Mouse (Mus musculus) midbrain, embryonic 15.5 days (tissue): ENCODE measurements around the gene Zfp595. TPM values are rescaled to one million over a fixed set of nuclear protein-coding genes. Genes with fewer than 3 reads are reported as not detected.

Experiments
- ATAC-seq: fragments of 200-750 bp; cut with Nextera tagmentation; replicated peaks from 2 replicates; pipeline ENCODE4 v1.8.0; 2017; ENCODE audit warnings: moderate TSS enrichment
- H3K27ac ChIP-seq: fragments of 300-500 bp; sonication (generic); 2 replicates; pipeline ENCODE4 v1.5.1; 2015; ENCODE audit warnings: mild to moderate bottlenecking, inconsistent platforms
- H3K27me3 ChIP-seq: fragments of 300-500 bp; sonication (generic); replicated peaks from 2 replicates; pipeline ENCODE4 v1.6.1; 2015; ENCODE audit warnings: inconsistent platforms
- H3K36me3 ChIP-seq: fragments of 300-500 bp; sonication (generic); replicated peaks from 2 replicates; pipeline ENCODE4 v1.6.1; 2015; ENCODE audit warnings: inconsistent platforms
- H3K4me1 ChIP-seq: fragments of 300-500 bp; sonication (generic); 2 replicates; pipeline ENCODE4 v1.6.1; 2015; ENCODE audit warnings: inconsistent platforms
- H3K4me2 ChIP-seq: fragments of 300-500 bp; sonication (generic); 2 replicates; pipeline ENCODE4 v1.6.1; 2015; ENCODE audit warnings: inconsistent platforms, mild to moderate bottlenecking, moderate library complexity
- H3K4me3 ChIP-seq: fragments of 300-500 bp; sonication (generic); 2 replicates; pipeline ENCODE4 v1.5.1; 2015; ENCODE audit warnings: mild to moderate bottlenecking, inconsistent platforms
- H3K9ac ChIP-seq: fragments of 300-500 bp; sonication (generic); 2 replicates; pipeline ENCODE4 v1.6.1; 2015; ENCODE audit warnings: mild to moderate bottlenecking, inconsistent platforms
- H3K9me3 ChIP-seq: fragments of 300-500 bp; sonication (generic); 2 replicates; pipeline ENCODE4 v1.6.1; 2016; ENCODE audit warnings: inconsistent platforms
- WGBS: fragments of 180-500 bp; shearing (Covaris S2); methylation state at CpG from one replicate; pipeline ENCODE4 v1.1.7; 2015; ENCODE audit warnings: mixed read lengths; 5-methylcytosine and 5-hydroxymethylcytosine counted together
- polyA plus RNA-seq: library from polyadenylated mRNA; unstranded; fragments of >200 nt; fragmentation: Nextera tagmentation; extraction: Ambion mirVana; gene quantifications from 2 replicates; pipeline ENCODE4 v1.2.1, GENCODE M21; 2015

Zfp595 gene
- polyA plus RNA-seq, 1 experiment from 2014 or later: 1.4 TPM

- ATAC-seq: peak; percentile 99
- H3K4me2 ChIP-seq: peak overlapping the region; percentile 75
- peak overlapping the region; percentile 61 for H3K9ac ChIP-seq
- no peaks in the 10 kb centered on the region for H3K27me3 ChIP-seq
- peak overlapping the region; percentile 71; the same call in 1 of the 2 replicates for H3K27ac ChIP-seq
- WGBS: 8% methylated on average over 18 of the region's 18 CpGs
- peak overlapping the region; percentile 87 for H3K4me3 ChIP-seq
- H3K4me1 ChIP-seq: peaks cover 12% of the 10 kb centered on the region
- no peaks in the 10 kb centered on the region for H3K36me3 ChIP-seq
- H3K9me3 ChIP-seq: peaks cover 5% of the 10 kb centered on the region; the same call in 1 of the 2 replicates
Measured at GRCm38 (mm10) chr13:67268568-67269369, 63.6 kb downstream of the Zfp595 start.

Other genes starting within 250 kb of the Zfp595 start
- gene Zfp708, start 234.6 kb downstream of the Zfp595 start, polyA plus RNA-seq: 9.3 and 9.5 TPM in 2 replicates
- 0.86 and 1.0 TPM in 2 replicates for gene Gm28557, start 224.0 kb downstream of the Zfp595 start, polyA plus RNA-seq
- gene Rslcan18, start 216.3 kb downstream of the Zfp595 start, polyA plus RNA-seq: not detected in 2 replicates
- gene Zfp759, start 210.9 kb downstream of the Zfp595 start, polyA plus RNA-seq: 4.6 and 5.0 TPM in 2 replicates
- gene Rsl1, start 159.4 kb downstream of the Zfp595 start, polyA plus RNA-seq: 6.1 and 6.2 TPM in 2 replicates
- gene Zfp455, start 138.1 kb downstream of the Zfp595 start, polyA plus RNA-seq: 2.0 and 2.9 TPM in 2 replicates
- 5.1 and 6.3 TPM in 2 replicates for gene Zfp458, start 54.1 kb downstream of the Zfp595 start, polyA plus RNA-seq
- gene Zfp457, start 26.1 kb downstream of the Zfp595 start, polyA plus RNA-seq: 0.91 and 1.5 TPM in 2 replicates
- gene Gm28044, start 28.0 kb upstream of the Zfp595 start, polyA plus RNA-seq: not detected in 2 replicates
- gene Zfp953, start 28.0 kb upstream of the Zfp595 start, polyA plus RNA-seq: 0.49 and 0.68 TPM in 2 replicates
- not detected in 2 replicates for gene Gm28041, start 43.2 kb upstream of the Zfp595 start, polyA plus RNA-seq
- gene Zfp456, start 43.2 kb upstream of the Zfp595 start, polyA plus RNA-seq: 0.53 and 0.79 TPM in 2 replicates
- 4.2 and 4.9 TPM in 2 replicates for gene Zfp429, start 67.2 kb upstream of the Zfp595 start, polyA plus RNA-seq
- gene Zfp459, start 88.8 kb upstream of the Zfp595 start, polyA plus RNA-seq: 1.0 and 1.3 TPM in 2 replicates
- gene Zfp874a, start 119.1 kb upstream of the Zfp595 start, polyA plus RNA-seq: 5.6 and 6.6 TPM in 2 replicates
- 2.3 and 3.0 TPM in 2 replicates for gene Zfp874b, start 151.7 kb upstream of the Zfp595 start, polyA plus RNA-seq
- 13.0 and 13.7 TPM in 2 replicates for gene Zfp58, start 168.0 kb upstream of the Zfp595 start, polyA plus RNA-seq
- gene Gm26965, start 193.6 kb upstream of the Zfp595 start, polyA plus RNA-seq: not detected in 2 replicates
- 36.8 and 39.6 TPM in 2 replicates for gene Zfp87, start 193.6 kb upstream of the Zfp595 start, polyA plus RNA-seq
- gene Zfp748, start 221.3 kb upstream of the Zfp595 start, polyA plus RNA-seq: 13.4 and 14.7 TPM in 2 replicates